Mouse (Mus musculus) embryonic stem cell, embryonic (primary cell): ENCODE measurements around the gene Nudt21.
"Not testable (repeated sequence)": the region's sequence is repeated elsewhere in the genome, so short reads cannot be mapped to it uniquely, and the experiment has no call there.

Source experiments
- CTCF ChIA-PET, 4 experiments: fragments of 300-600 bp in 2 of 4; fragments of 350-600 bp in 2 of 4; sonication (Branson Sonifier 250); formaldehyde crosslinking; loops; one replicate each; lab custom pipeline; 2022; ENCODE audit warnings: inconsistent platforms in 2 of 4; lab: Charles Lee
- POLR2A ChIA-PET, 4 experiments: fragments of 300-600 bp in 2 of 4; fragments of 350-600 bp in 2 of 4; sonication (Branson Sonifier 250); formaldehyde crosslinking; loops; one replicate each; lab custom pipeline; 2022; ENCODE audit warnings: antibody characterized with exemption in 4 of 4, inconsistent platforms in 1 of 4; lab: Charles Lee

Nudt21 gene

DNA sequence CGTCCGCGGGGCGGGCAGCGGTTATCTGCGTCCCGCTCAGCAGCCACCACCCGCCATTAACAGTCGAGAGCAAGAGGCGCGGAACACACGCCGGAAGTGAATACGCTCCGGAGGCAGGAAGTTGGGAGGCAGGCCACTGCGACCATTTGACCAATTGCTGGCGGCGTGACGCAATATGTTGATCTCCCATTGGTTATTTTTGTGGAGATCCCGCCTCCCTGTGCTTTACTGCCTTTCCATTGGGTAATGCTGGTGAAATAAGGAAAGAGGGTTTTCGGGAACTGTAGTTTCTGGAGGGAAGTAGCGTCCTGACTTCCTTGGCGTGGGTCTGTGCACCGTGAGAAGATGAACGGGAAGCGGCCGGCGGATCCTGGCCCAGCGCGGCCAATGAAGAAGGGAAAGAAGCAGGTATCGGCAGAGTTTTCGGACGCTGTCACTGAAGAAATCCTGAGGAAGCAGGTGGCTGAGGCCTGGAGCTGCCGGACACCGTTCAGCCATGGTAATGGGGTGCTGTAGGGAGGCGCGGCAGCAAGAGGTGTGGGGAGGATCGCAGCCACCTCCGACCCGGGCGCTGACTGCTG lies at the start of gene Nudt21, which contains the start of gene Ogfod1:
Gene Nudt21 (minus strand): TSS at position 88 of the 581 bp plus-strand sequence.
Gene Ogfod1 (plus strand): TSS at position 255 of the 581 bp plus-strand sequence.
- ChIA-PET CTCF (interaction anchor here in 1 of 4 experiments (0.8 kb wide), 1 partner anchor 130 kb away, joined by 3 read pairs; no protein-coding TSS in a partner anchor), POLR2A (interaction anchor here in 3 of 4 experiments (0.6 to 1.8 kb wide), 19 partner anchors 9 to 1265 kb away, joined by 3 to 7 read pairs (median 4); partner anchors contain the start of genes Bbs2 (in 2 of the 3) and Nup93 (in 2 of the 3))

DNA sequence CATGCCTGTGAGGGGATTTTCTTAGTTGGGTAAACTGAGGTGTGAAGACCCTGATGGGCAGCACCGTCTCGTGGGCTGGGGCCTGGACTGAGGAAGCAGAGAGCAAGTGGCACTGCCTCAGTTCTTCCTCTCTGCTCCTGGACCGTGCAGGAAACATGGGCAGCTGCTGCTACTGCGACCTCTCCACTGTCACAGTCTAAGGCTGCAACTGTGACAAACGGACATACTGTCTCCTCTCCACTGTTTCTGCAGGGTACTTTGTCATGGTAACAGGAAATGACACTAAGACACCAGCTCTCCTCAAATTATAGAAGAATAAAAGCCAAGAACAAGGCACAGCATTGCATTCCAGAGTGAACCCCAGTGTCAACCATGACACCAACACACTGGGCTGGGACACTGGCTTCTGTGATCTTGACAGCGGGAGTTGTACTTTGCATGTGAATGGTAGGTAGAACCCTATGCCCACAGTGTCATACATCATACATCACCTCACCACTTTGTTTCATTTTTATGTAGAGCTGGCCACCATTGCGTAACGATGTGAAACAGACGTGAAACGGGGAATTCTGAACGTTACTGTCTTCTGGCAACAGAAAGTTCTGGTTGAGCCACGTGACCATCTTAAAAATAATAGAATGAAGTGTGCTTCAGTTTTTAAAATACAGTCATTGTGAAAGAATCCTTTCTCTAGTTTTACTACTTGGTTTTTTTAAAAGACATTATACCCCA lies 39.8 kb upstream of the Nudt21 start:
- POLR2A ChIA-PET, result interaction anchor here in 1 of 4 experiments (1.1 kb wide), 1 partner anchor 96 kb away, joined by 6 read pairs; the partner anchor contains the start of gene Mt2
- CTCF ChIA-PET, result no interaction called here

DNA sequence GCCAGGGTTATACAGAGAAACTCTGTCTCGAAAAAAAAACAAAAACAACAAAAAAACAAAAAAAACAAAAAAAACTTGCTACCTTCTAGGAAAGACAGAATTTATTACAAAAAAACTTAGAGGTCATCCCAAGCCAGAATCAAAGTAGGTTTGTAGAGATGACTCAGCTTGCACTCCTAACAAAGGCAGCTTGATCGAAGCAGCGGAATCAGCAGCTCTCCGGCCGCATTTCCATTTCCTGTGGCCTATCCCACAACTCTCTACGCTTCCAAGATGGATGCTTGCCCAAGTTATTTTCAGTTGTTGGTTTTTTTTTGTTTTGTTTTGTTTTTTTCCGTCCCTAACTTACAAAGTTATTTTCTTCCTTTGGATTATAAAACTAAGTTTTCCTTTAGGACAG lies 32.0 kb upstream of the Nudt21 start:
- CTCF ChIA-PET, result interaction anchor here in 2 of 4 experiments (0.5 to 1.1 kb wide), 4 partner anchors 131 to 1090 kb away, joined by 3 to 6 read pairs (median 3); no protein-coding TSS in a partner anchor

GRCm38 (mm10) chr8:94066121-94066863 lies 29.5 kb upstream of the Nudt21 start:
- ChIA-PET CTCF (interaction anchor here in 2 of 4 experiments (0.8 to 1.2 kb wide), 2 partner anchors 9 kb away, joined by 3 read pairs; no protein-coding TSS in a partner anchor), POLR2A (interaction anchor here in 3 of 4 experiments (1.0 to 2.0 kb wide), 6 partner anchors 25 to 133 kb away, joined by 3 to 6 read pairs (median 4); partner anchors contain the start of gene Mt1 (in 2 of the 3))

More for the DNA sequence above, 32.0 kb upstream of the Nudt21 start:
- POLR2A ChIA-PET, result interaction anchor here in 2 of 4 experiments (0.7 to 2.6 kb wide), 14 partner anchors 9 to 117 kb away, joined by 3 to 8 read pairs (median 4); partner anchors contain the start of genes Mt1 (in 2 of the 2), Bbs2 (in 1 of the 2) and Mt2 (in 1 of the 2)

DNA sequence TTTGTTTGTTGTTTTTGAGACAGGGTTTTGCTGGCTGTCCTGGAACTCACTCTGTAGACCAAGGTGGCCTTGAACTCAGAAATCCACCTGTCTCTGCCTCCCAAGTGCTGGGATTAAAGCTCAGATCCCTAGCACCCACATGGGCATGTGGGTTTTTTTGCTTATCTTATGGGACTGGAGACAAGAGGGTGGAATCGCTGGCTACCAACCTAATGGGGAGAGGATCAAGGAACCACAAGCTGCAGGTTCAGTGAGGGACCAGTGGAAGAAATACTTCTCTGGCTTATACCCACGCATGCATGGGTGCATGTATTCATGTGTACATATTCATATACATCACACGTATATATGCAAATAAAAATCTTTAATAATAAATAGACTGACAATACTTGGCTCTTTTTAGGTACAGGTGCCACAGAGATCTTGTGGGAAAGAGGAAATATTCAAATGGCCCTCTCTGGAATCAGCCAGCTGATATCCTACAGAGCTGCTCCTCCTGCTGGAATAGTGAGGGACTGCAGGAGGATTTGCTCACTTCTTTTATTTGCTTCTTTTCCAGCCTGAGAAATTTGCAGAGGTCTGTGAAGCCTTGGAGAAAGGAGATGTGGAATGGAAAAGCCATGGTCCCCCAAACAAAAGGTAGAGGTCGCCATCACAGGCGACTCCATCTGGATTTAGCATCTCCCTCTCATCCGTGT lies 20.5 kb upstream of the Nudt21 start:
- ChIA-PET POLR2A (interaction anchor here in 3 of 4 experiments (0.5 to 1.6 kb wide), 7 partner anchors 11 to 118 kb away, joined by 3 to 4 read pairs (median 3); no protein-coding TSS in a partner anchor), CTCF (interaction anchor here (0.5 to 1.6 kb wide), 16 partner anchors 9 to 912 kb away, joined by 3 to 5 read pairs (median 3); no protein-coding TSS in a partner anchor)

DNA sequence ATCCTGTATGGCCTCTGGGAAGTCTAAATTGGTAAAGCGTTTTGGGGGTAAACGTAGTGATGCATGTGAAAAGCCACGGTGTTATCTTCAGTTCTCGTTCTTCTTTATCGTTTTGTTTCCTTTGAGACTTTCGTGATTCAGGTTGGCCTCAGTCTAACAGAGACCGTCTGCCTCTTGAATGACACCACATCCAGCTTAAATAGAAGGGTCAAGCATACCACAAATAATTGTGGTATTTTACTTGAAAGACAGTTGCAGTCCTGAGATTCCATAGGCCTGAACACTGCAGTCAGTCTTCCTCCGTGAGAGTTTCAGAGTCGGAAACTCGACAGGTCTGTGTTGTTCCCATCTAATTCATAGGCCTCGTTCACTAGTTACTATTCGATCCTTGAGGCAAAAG lies 15.9 kb upstream of the Nudt21 start:
- CTCF ChIA-PET, result no interaction called here
- POLR2A ChIA-PET, result interaction anchor here in 1 of 4 experiments (1.6 kb wide), 1 partner anchor 15 kb away, joined by 4 read pairs; no protein-coding TSS in a partner anchor

DNA sequence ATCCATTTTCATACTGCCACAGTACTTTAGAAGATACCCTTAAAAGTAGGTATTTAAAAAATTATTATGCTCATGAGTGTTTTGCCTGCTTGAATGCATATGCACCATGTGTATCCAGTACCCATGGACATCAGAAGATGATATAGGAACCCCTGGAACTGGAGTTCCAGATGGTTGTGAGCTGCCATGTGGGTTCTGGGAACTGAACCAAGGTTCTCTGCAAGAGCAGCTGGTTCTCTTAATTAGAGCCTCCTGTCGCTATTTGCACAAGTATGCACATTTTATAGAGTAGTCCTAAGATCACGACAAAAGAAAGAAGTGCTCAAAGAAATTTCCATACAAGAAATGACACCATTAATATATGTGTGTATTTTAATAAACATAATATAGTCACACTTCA lies 11.0 kb upstream of the Nudt21 start:
- ChIA-PET CTCF (no interaction called here), POLR2A (interaction anchor here in 1 of 4 experiments (0.6 to 0.9 kb wide), 2 partner anchors 51 to 162 kb away, joined by 3 to 4 read pairs; partner anchors contain the start of gene Bbs2)

DNA sequence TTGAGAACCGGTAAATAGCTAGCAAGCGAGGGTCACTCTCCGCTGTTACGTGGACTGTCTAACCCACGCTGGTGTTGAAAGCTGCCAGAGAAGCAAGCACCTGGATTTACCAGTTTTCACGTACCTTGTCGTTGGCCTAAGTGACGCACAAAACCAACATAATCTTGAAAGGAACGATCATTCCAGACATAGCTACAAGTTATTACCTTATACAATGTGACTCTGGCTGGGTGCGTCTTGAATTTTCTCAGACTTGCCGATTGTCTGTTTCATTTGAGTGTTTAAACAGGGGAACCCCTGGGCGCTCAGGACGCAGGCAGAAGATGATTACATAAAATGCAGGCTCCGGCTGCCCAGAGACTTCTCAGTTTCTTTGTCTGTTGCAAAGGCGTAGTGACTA lies 975 bp upstream of the Nudt21 start:
- CTCF ChIA-PET, result interaction anchor here in 1 of 4 experiments (0.8 kb wide), 1 partner anchor 129 kb away, joined by 3 read pairs; no protein-coding TSS in a partner anchor
- POLR2A ChIA-PET, result interaction anchor here in 3 of 4 experiments (0.6 to 1.8 kb wide), 20 partner anchors 9 to 1266 kb away, joined by 3 to 7 read pairs (median 4); partner anchors contain the start of genes Bbs2 (in 2 of the 3), Nup93 (in 2 of the 3) and Mt2 (in 1 of the 3)

GRCm38 (mm10) chr8:94036541-94036940 lies 290 bp downstream of the Nudt21 start:
- POLR2A ChIA-PET, result interaction anchor here in 1 of 4 experiments (1.8 kb wide), 1 partner anchor 25 kb away, joined by 5 read pairs; no protein-coding TSS in a partner anchor
- CTCF ChIA-PET, result not testable (repeated sequence)

DNA sequence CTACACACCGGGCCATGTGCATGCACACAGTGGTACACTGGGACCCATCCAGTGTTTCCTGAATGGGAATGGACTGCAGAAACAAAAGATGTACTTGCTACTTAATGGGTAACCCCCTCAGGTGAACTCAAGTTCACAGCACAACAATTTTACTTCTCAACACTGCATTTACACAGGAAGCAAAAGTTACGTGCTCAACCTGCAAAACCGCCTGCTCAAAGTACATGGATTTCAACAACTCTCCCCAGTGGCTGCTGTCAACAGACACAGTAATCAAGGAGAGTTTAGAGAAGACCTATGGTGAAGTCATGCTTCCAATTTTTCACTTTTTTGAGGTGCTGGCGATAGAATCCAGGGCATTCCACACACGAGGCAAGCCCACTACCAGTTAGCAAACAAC lies 1.6 kb downstream of the Nudt21 start:
- POLR2A ChIA-PET, result interaction anchor here in 1 of 4 experiments (1.0 to 1.9 kb wide), 3 partner anchors 8 to 138 kb away, joined by 3 to 8 read pairs (median 7); partner anchors contain the start of gene Mt2
- CTCF ChIA-PET, result no interaction called here

GRCm38 (mm10) chr8:94033601-94034000 lies 3.2 kb downstream of the Nudt21 start:
- POLR2A ChIA-PET, result interaction anchor here (0.6 to 1.9 kb wide), 16 partner anchors 9 to 181 kb away, joined by 3 to 8 read pairs (median 4); partner anchors contain the start of genes Nup93 (in 2 of the 4), Amfr (in 1 of the 4), Bbs2 (in 1 of the 4) and Mt2 (in 1 of the 4)
- CTCF ChIA-PET, result interaction anchor here in 2 of 4 experiments (0.6 to 1.3 kb wide), 3 partner anchors 17 to 24 kb away, joined by 3 to 6 read pairs (median 3); no protein-coding TSS in a partner anchor

DNA sequence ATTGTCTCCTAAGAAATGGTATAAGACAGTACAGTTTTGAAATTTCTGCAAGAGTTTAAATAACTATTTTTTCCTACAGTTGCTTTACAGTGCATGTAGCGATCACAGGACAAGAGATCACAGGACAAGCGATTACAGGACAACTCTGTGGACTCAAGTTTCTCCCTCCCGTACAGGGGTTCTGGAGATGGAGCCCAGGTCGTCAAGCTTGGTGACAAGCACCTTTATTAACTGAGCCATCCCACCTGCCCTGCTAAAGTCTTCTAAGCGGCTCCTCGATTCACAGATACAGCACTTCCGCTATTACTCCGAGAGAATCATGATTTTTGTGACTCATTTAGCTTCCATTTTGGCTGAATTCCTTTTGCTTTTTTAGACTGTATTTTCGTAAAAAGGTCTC lies 7.1 kb downstream of the Nudt21 start:
- ChIA-PET POLR2A (interaction anchor here in 2 of 4 experiments (0.8 to 1.5 kb wide), 7 partner anchors 9 to 92 kb away, joined by 3 to 5 read pairs (median 3); partner anchors contain the start of genes Amfr (in 2 of the 2) and Bbs2 (in 1 of the 2)), CTCF (no interaction called here)

- POLR2A ChIA-PET, result interaction anchor here in 2 of 4 experiments (1.1 to 1.4 kb wide), 5 partner anchors 10 to 181 kb away, joined by 3 to 5 read pairs (median 4); no protein-coding TSS in a partner anchor
- CTCF ChIA-PET, result interaction anchor here in 1 of 4 experiments (1.7 kb wide), 1 partner anchor 34 kb away, joined by 4 read pairs; no protein-coding TSS in a partner anchor
These were observed 12.9 kb downstream of the Nudt21 start for GRCm38 (mm10) chr8:94023916-94024315.

DNA sequence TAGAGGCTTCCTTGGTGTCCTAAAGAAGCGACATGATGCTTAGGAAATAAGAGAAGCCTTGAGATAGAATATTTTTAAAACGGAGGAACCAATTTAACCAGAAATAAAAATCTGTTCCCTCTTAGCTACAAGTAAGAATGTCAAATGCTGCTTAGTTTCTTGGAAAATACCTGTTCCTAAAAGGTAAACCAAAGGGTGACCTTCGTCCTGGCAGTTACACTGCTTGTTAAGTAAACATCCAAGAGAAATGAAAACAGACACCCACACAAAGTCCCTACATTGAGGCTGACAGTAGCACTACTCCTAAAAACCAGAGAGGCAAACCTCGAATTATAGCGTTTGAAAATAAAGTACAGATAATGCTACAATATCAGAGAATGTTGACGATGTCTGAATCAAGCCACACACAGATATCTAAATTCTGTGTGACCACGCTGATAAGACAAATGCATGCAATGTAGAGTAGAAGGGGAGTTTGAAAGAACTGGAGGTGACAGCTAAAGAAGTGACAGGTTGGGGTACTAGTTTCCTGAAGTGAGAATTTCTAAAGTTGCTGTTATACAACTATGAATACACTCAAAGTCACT lies 23.7 kb downstream of the Nudt21 start:
- ChIA-PET CTCF (interaction anchor here in 2 of 4 experiments (0.6 to 0.7 kb wide), 2 partner anchors 32 to 159 kb away, joined by 3 to 5 read pairs; no protein-coding TSS in a partner anchor), POLR2A (interaction anchor here in 3 of 4 experiments (0.7 to 2.0 kb wide), 7 partner anchors 11 to 368 kb away, joined by 3 to 5 read pairs (median 4); partner anchors contain the start of gene Mt2 (in 1 of the 3))

DNA sequence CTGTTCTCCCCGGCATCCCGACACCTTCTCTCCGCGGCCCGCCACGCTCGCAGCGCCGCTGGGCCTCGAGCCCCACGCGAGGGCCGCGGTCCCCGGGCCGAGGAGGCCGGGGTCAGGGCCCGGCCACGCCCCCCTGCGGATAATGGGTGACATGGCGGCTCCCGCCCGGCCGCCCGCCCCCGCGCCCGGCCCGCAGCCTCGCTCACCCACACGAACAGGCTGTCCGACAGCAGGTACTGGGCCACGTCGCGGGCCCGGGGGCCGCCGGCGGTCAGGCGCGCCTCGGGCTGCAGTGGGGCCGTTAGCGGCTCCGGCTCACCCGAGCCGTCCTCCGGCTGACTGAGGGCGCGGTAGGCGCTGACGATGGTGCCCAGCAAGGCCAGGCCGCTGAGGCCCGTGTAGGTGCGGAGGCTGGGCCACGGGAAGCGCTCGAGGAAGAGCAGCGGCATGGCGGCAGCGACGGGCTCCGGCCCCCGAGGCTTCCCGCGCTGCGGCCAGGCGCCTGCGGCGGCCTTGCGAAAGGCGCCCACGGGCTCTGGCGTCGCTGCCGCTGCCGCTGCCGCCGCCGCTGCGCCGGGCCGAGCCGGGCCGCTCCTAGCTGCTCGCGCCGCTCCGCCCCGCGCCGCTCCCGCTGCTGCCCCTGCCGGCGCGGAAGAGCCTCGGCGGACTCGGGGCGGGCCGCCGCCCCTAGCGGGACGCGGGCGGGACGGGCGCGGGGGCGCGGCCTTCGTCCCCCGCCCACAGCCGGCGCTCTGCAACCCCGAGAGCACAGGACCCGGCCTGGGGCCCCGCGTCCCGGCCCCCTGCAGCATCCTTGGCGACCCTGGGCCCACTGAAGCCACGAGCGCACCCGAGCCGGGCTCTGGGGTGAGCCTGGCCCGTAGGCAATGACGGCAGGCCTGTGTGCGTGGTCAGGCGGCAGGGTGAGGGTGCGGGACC lies 24.5 kb downstream of the Nudt21 start, which contains the start of gene Amfr:
Gene Amfr (minus strand): TSS at position 830 of the 939 bp plus-strand sequence.
- CTCF ChIA-PET, result interaction anchor here in 3 of 4 experiments (0.5 to 0.8 kb wide), 5 partner anchors 31 to 160 kb away, joined by 3 to 5 read pairs (median 3); no protein-coding TSS in a partner anchor
- POLR2A ChIA-PET, result interaction anchor here (0.7 to 2.0 kb wide), 7 partner anchors 18 to 369 kb away, joined by 3 to 5 read pairs (median 3); no protein-coding TSS in a partner anchor
